Mouse (Mus musculus): ENCODE results near the gene Hcfc1.

GRCm38 (mm10) chrX:74001024-74001423 is 34.9 kb upstream of the Hcfc1 start:
- no peak for TF ChIP-seq POLR2A (IDR thresholded peaks at IDR 0.05; ENCODE audit: extremely low read depth, insufficient read depth, low read length)
- TF ChIP-seq CTCF (IDR thresholded peaks at IDR 0.05; ENCODE audit: low read depth, low read length): no peak

Data from liver, adult 2 months (tissue).